Mouse (Mus musculus) bone marrow macrophage, adult 2 months (primary cell): Measurements from ENCODE around the gene Klk1b4. TPM values are rescaled to one million over a fixed set of nuclear protein-coding genes. Genes with fewer than 3 reads are reported as not detected.

Experiments
- H3K27ac ChIP-seq: 2 replicates; pipeline ENCODE4 v1.5.1; 2012; ENCODE audit warnings: low read depth, low read length; ENCODE audit not compliant: insufficient read depth
- H3K4me1 ChIP-seq: 2 replicates; pipeline ENCODE4 v1.6.1; 2012; ENCODE audit warnings: low read length; ENCODE audit not compliant: control insufficient read depth, insufficient read depth
- H3K4me3 ChIP-seq: 2 replicates; pipeline ENCODE4 v1.5.1; 2012; ENCODE audit warnings: mild to moderate bottlenecking, low read length, moderate library complexity; ENCODE audit not compliant: insufficient read depth
- CTCF ChIP-seq: IDR thresholded peaks from 2 replicates; pipeline ENCODE4 v1.5.1; 2012; ENCODE audit warnings: low read depth, mild to moderate bottlenecking, low read length, moderate library complexity
- POLR2A ChIP-seq: IDR thresholded peaks from 2 replicates; pipeline ENCODE4 v1.6.1; 2012; ENCODE audit warnings: mild to moderate bottlenecking, low read depth, low read length, borderline replicate concordance
- polyA plus RNA-seq: library from polyadenylated mRNA; stranded (reverse); fragments of >200 nt; gene quantifications from 2 replicates; pipeline ENCODE4 v1.2.4, GENCODE M21; 2012; ENCODE audit not compliant: missing spikeins, insufficient read depth, insufficient read length

The Klk1b4 gene
- polyA plus RNA-seq, 1 experiment: not detected

DNA sequence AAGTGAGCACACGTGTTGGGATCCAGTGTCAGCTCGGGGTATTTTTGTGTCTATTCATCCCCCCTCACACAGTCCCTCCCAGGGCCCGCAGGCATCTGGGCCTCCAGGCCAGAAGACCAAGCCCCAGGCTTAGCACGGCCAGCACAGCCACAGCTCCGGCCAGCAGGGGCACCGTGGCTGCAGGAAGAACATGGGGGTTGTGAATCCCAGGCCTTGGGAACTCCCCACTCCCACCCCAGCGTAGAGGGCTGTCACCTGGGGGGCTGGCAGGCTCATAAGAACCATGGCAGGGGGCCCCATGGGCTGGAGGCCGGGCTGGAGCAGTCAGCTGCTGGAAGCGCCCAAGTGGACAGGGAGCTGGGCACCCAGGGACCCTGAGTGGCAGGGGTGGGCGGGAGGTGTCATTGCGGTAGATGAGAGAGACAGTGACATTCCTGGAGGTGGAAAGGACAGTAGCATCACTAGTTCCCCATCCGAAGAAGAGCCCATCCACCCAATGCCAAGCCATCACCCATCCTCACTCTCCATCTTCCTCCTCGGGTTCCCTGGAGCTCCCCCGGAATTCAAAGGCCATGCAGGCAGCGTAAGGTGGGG, 45.9 kb downstream of the Klk1b4 start:
- Histone ChIP-seq H3K27ac (no peak overlapping the region), H3K4me3 (no peak overlapping the region), H3K4me1 (peaks cover 9% of the 10 kb centered on the region)
- TF ChIP-seq CTCF (no peak), POLR2A (no peak)

DNA sequence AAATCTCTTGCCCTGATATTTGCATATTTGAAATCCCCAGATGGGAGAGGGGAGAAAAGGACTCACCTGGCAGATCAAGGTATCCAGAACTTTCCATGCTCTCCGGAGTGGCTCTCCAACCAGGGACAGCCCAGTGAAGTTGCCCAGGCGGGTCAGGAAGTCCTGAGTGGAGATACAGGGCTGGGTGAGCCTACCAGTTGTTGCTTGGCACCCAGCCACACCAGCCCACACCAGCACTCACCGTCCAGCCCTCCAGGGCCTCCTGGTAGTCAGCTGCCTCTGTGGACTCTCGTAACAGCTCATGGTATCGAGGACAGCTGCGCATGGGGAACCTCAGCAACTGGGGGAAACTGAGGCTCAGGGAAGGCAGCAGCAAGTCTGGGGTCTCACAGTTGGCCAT, 47.7 kb downstream of the Klk1b4 start:
- Histone ChIP-seq H3K4me1 (peaks cover 1% of the 10 kb centered on the region; the same call in 1 of the 2 replicates), H3K27ac (no peak overlapping the region), H3K4me3 (no peak overlapping the region)
- no peak for TF ChIP-seq CTCF
- no peak for TF ChIP-seq POLR2A

DNA sequence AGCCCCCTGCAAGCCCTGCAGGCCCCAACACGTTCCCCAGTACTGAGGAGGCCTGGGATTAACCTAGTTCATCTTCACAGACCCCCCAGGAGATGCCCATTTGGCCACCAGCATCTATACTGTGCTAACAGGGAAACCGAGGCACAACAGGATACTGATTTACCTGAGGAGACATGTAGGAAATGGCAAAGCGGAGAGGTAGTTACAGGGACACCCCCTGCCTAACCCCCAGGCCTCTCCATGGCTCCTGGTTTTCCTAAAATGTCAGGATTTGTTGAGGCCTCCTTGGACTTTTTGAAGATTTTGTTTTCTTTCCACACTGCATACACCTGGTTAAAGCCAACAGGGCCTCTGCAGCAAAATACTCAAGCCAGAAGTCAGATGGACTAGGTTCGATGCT, 50.0 kb downstream of the Klk1b4 start, which contains the start of gene Acp4:
TSS of gene Acp4 (minus strand) at position 101 of the 400 bp plus-strand sequence.
- no peaks in the 10 kb centered on the region for H3K4me1 ChIP-seq
- TF ChIP-seq CTCF: no peak
- TF ChIP-seq POLR2A: no peak
- no peak within 1 kb of the TSS for H3K27ac ChIP-seq
- no peak within 1 kb of the TSS for H3K4me3 ChIP-seq

DNA sequence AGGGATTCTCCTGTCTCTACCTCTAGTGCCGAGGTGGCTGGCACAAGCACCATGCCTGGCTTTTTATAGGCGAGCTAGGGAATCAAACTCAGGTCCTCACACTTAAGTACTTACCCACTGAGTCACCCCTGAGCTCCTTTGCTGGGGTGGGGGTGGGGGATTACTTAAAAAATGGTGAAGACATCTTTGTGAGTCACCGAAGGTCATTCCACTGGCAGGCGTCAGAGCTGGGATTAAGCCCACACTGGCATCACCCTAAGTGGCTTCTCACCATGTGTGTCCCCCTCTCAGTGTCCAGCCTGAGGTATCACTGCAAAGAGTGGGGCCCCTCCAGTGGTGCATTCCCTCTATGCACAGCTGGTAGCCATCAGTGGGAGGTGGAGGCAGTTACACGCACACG, 53.2 kb downstream of the Klk1b4 start:
- Histone ChIP-seq H3K4me3 (no peak overlapping the region), H3K4me1 (no peaks in the 10 kb centered on the region), H3K27ac (no peak overlapping the region)
- TF ChIP-seq CTCF: no peak
- no peak for TF ChIP-seq POLR2A

DNA sequence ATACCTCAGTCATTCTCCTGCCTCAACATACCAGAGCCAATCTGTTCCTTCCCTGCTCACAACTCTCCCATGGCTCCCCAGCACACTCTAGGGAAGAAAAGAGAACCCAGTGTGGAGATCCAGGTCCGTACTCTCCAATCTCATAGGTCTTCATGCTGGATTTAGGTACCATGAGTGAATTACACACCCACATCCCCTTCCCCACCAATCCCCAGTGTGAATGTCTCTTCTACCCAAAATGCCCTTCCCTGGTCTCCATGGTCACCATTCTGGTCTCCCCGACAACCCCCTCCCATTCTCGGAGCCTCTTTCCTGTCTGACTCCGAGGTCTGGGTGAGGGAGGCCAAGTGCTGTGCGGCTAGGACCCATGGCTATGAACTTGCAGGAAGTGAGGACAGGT, 53.9 kb downstream of the Klk1b4 start, which contains the start of gene Gm15517:
TSS of gene Gm15517 (plus strand) at position 301 of the 400 bp plus-strand sequence.
- H3K4me1 ChIP-seq: no peaks in the 10 kb centered on the region
- H3K4me3 ChIP-seq: no peak within 1 kb of the TSS
- no peak within 1 kb of the TSS for H3K27ac ChIP-seq
- no peak for TF ChIP-seq CTCF

Other genes starting within 250 kb of the Klk1b4 start
- gene Klk1b1, start 240.7 kb upstream of the Klk1b4 start, polyA plus RNA-seq: not detected in 2 replicates
- not detected in 2 replicates for gene Klk1b9, start 231.4 kb upstream of the Klk1b4 start, polyA plus RNA-seq
- 1.4 and 2.8 TPM in 2 replicates for gene Klk1b11, start 211.6 kb upstream of the Klk1b4 start, polyA plus RNA-seq
- not detected in 2 replicates for gene Klk1b26, start 195.3 kb upstream of the Klk1b4 start, polyA plus RNA-seq
- gene Klk1b27, start 155.1 kb upstream of the Klk1b4 start, polyA plus RNA-seq: not detected in 2 replicates
- gene Klk1b21, start 105.1 kb upstream of the Klk1b4 start, polyA plus RNA-seq: not detected in 2 replicates
- gene Klk1b22, start 94.8 kb upstream of the Klk1b4 start, polyA plus RNA-seq: not detected in 2 replicates
- not detected in 2 replicates for gene Klk1b16, start 70.7 kb upstream of the Klk1b4 start, polyA plus RNA-seq
- not detected in 2 replicates for gene Klk1b24, start 19.2 kb upstream of the Klk1b4 start, polyA plus RNA-seq
- not detected in 2 replicates for gene Klk1b3, start 9.2 kb upstream of the Klk1b4 start, polyA plus RNA-seq
- gene Klk1b5, start 8.5 kb downstream of the Klk1b4 start, polyA plus RNA-seq: not detected in 2 replicates
- gene Klk1, start 17.9 kb downstream of the Klk1b4 start, polyA plus RNA-seq: not detected in 2 replicates
- gene Gm36864, start 28.7 kb downstream of the Klk1b4 start, polyA plus RNA-seq: not detected in 2 replicates
- 1.0 and 1.6 TPM in 2 replicates for gene 1700028J19Rik, start 39.3 kb downstream of the Klk1b4 start, polyA plus RNA-seq
- 18.4 and 21.7 TPM in 2 replicates for gene 2410002F23Rik, start 39.3 kb downstream of the Klk1b4 start, polyA plus RNA-seq
- not detected in 2 replicates for gene Acp4, start 49.9 kb downstream of the Klk1b4 start, polyA plus RNA-seq
- gene Gm15517, start 54.0 kb downstream of the Klk1b4 start, polyA plus RNA-seq: not detected in 2 replicates
- gene Clec11a, start 99.5 kb downstream of the Klk1b4 start, polyA plus RNA-seq: 0.19 TPM in 1 of 2 replicates, not detected in the other
- gene Shank1, start 102.8 kb downstream of the Klk1b4 start, polyA plus RNA-seq: not detected in 2 replicates
- 0.62 and 0.89 TPM in 2 replicates for gene Syt3, start 176.7 kb downstream of the Klk1b4 start, polyA plus RNA-seq
- 1.2 TPM in 1 of 2 replicates, not detected in the other for gene 1700008O03Rik, start 178.4 kb downstream of the Klk1b4 start, polyA plus RNA-seq
- not detected in 2 replicates for gene Lrrc4b, start 221.6 kb downstream of the Klk1b4 start, polyA plus RNA-seq